Mouse (Mus musculus) embryonic fibroblast, embryonic 13.5 days (primary cell): ENCODE data around the gene Zfp106. TPM values are rescaled to one million over a fixed set of nuclear protein-coding genes. Genes with fewer than 3 reads are reported as not detected.
A peak's percentile ranks its signal among the peaks of the same experiment; 100 is the strongest.
"Not testable (repeated sequence)": the region's sequence is repeated elsewhere in the genome, so short reads cannot be mapped to it uniquely, and the experiment has no call there.

Source experiments
- H3K27ac ChIP-seq: 2 replicates; pipeline ENCODE4 v1.5.1; 2012; ENCODE audit warnings: low read length, control low read depth, inconsistent platforms; ENCODE audit not compliant: insufficient read depth
- H3K4me1 ChIP-seq: 2 replicates; pipeline ENCODE4 v1.6.1; 2011; ENCODE audit warnings: low read length; ENCODE audit not compliant: control insufficient read depth, insufficient read depth
- H3K4me3 ChIP-seq: 2 replicates; pipeline ENCODE4 v1.5.1; 2011; ENCODE audit warnings: mild to moderate bottlenecking, control low read depth, low read length; ENCODE audit not compliant: insufficient read depth
- CTCF ChIP-seq: IDR thresholded peaks from 2 replicates; pipeline ENCODE4 v1.5.1; 2011; ENCODE audit warnings: mild to moderate bottlenecking, control low read depth, low read length, moderate library complexity, borderline replicate concordance; ENCODE audit not compliant: insufficient read depth
- POLR2A ChIP-seq: IDR thresholded peaks from 2 replicates; pipeline ENCODE4 v1.6.1; 2011; ENCODE audit warnings: low read depth, mild to moderate bottlenecking, control low read depth, low read length, moderate library complexity
- polyA plus RNA-seq: library from polyadenylated mRNA; stranded (reverse); fragments of >200 nt; gene quantifications from 2 replicates; pipeline ENCODE4 v1.2.4, GENCODE M21; 2011; ENCODE audit warnings: low read depth; ENCODE audit not compliant: missing spikeins, insufficient read length

Zfp106 gene
- polyA plus RNA-seq, 1 experiment, result 102 TPM

DNA sequence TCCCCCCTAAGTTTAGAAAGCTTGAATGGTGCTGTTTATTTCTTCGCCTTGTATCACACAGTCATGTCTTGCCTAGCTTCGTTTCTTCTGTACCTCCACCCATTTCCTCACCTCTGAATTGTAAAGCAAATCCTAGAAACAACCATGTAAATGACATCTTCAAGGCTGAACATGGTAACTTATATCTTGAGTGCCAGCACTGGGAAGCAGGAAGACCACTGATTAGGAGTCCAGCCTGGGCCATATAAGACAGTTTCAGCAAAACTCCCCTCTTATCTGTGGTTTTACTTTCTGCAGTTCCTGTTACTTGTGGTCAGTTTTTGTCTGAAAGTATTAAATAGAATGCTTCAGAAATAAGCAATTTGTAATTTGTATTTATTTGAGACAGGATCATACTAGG lies 12.3 kb upstream of the Zfp106 start:
- no peak overlapping the region for H3K4me3 ChIP-seq
- no peak overlapping the region for H3K27ac ChIP-seq
- H3K4me1 ChIP-seq, result peaks cover 2% of the 10 kb centered on the region; the same call in 1 of the 2 replicates
- TF ChIP-seq POLR2A, result no peak
- no peak for TF ChIP-seq CTCF

DNA sequence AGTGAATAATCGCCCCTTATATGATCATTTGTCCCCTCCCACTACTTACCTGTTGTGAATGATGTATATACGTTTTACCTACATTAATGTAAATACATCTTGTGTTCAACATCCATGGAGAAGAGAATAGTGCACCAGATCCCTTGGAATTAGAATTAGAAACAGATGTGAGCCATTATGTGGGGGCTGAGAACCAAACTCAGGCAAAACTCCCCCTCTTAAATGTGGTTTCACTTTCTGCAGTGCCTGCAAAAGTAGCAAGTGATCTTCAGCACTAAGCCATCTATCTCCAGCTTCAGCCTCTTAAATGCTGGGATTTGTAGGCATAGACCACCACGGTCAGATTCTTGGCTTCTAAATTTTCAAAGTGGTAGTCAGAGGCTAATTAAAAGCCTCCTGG lies 11.5 kb upstream of the Zfp106 start:
- peaks cover 2% of the 10 kb centered on the region; the same call in 1 of the 2 replicates for H3K4me1 ChIP-seq
- TF ChIP-seq POLR2A (no peak), CTCF (no peak)
- no peak overlapping the region for H3K4me3 ChIP-seq
- H3K27ac ChIP-seq, result peak overlapping the region; percentile 57

DNA sequence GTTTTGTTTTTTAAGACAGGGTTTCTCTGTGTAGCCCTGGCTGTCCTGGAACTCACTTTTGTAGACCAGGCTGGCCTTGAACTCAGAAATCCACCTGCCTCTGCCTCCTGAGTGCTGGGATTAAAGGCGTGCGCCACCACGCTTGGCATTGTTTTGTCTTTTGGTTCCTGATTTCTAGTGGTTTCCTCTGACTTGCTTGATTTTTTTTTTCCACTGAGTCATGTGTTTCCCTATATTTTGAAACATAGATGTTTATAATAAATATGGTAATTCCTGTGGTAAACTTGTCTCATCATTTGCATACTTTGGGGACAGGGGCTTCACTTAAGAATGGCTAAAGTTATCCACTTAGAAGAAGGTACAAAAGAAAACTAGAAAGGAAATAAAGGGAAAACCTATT lies 8.5 kb upstream of the Zfp106 start:
- H3K4me3 ChIP-seq, H3K27ac ChIP-seq, H3K4me1 ChIP-seq: not testable (repeated sequence)

DNA sequence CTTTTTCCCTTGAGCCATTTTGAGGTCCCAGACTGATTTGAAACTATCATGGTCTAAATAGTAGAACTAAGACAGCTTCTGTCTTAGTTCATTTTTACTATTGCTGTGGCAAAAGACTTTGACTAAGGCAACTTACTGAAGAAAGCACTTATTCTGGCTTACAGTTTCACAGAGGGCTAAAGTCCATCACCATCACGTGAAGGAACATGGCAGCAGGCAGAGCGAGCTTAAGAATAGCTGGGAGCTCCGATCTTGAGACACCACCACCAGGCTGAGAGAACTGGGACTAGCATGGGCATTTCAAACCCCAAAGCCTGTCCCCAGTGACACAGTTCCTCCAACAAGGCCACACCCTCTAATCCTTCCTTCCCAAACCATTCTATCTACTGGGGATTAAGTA lies 7.4 kb upstream of the Zfp106 start:
- H3K4me3 ChIP-seq, result no peak overlapping the region
- TF ChIP-seq CTCF (no peak), POLR2A (no peak)
- no peak overlapping the region for H3K27ac ChIP-seq
- H3K4me1 ChIP-seq, result peaks cover 2% of the 10 kb centered on the region; the same call in 1 of the 2 replicates

DNA sequence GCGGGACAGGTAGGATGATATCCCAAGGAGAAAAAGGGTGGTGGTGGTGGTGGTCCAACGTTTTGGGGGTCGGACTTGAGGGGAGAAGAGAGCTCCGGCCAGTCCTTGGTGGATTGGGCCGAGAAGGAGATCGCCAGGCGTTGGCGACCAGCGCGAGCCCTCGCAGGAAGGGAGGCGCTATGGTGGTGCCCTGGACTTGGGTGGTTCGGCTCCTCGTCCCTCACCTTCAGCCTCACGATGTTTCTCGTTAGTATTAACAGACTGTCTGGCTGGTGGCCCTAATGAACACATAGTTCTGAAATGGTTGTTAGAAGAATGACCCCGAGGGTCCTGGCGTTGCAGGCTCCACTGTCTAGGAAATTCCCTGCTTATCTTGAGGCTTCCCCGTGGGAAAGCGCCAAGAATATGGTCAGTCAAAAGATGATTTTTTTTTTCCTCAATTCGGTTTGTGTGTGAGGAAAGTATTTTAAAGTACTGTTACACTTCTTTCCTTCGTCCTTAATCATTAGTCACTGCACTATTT lies 4.2 kb upstream of the Zfp106 start:
- H3K4me1 ChIP-seq, result no peaks in the 10 kb centered on the region
- peak; percentile 24; the same call in 1 of the 2 replicates for TF ChIP-seq CTCF
- TF ChIP-seq POLR2A, result no peak
- peak overlapping the region; percentile 47 for H3K27ac ChIP-seq
- H3K4me3 ChIP-seq, result peak overlapping the region; percentile 69

DNA sequence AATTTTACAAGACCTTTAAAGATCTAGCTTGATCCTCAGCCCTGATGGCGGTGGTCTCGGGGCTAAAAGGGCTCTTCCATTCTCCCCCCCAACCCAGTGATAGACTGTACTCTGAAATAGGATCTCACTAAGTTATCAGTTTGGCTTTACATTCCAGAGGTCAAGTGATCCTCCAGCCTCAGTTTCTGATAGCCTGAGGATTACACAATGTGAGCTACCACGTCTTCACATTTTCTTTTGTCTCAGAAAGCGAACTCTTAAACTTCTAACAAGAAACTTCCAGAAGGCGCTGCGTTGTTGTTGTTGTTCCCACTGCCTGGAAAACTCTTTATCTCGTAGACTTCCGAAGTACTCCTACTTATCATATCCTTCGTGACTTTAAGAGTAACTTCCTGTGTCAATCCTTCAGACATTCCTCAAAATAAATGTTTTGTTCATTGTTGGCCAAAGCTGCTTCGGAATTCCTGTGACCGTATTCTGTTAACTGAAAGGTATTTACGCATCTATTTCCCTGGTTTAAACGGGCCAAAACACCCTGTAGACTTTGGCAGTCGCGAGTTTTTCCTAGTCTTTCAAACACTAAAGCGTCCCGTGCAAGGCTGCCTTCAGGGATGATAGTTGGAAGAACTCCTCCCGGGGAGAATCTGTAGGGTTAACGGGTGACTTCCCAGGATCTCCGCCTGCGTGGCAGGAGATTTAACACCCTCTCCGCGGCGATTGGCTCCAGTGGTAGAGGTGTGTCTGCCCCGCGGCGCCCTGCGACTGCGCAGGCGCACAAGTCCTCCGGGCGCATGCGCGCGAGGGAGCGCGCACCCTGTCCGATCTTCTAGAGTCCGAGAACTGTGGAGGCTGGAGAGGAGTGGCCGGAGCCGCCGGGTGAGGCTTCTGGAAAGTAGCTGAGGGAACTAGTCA lies 3.5 kb upstream of the Zfp106 start, which contains the start of gene Snap23:
Snap23 (plus strand) TSS at position 786 of the 912 bp plus-strand sequence.
- Histone ChIP-seq H3K4me3 (peak within 1 kb of the TSS; percentile 69), H3K4me1 (no peaks in the 10 kb centered on the region), H3K27ac (peak within 1 kb of the TSS; percentile 98)
- TF ChIP-seq POLR2A, result peak; percentile 83
- no peak for TF ChIP-seq CTCF

DNA sequence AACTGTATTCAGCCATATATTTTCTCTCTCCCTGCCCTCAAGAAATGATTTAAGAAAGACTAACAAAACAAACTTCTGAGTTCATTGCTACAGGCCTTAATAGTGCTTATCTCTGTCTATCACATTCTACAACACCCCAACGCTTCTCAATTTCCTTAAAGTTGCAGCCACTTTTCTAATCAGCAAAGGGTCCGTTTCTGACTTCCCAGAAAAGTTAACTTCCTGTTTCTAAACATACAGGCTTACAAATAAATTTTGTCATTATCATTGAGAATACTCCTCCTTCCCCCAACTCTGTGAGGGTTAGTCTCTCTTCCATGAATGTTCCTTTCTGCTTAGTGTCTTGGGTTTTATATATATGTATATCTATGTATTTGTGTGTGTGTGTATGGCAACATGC lies 1.7 kb upstream of the Zfp106 start:
- TF ChIP-seq CTCF, result no peak
- TF ChIP-seq POLR2A, result no peak
- Histone ChIP-seq H3K4me3 (no peak overlapping the region), H3K4me1 (peaks cover 5% of the 10 kb centered on the region; the same call in 1 of the 2 replicates), H3K27ac (no peak overlapping the region)

DNA sequence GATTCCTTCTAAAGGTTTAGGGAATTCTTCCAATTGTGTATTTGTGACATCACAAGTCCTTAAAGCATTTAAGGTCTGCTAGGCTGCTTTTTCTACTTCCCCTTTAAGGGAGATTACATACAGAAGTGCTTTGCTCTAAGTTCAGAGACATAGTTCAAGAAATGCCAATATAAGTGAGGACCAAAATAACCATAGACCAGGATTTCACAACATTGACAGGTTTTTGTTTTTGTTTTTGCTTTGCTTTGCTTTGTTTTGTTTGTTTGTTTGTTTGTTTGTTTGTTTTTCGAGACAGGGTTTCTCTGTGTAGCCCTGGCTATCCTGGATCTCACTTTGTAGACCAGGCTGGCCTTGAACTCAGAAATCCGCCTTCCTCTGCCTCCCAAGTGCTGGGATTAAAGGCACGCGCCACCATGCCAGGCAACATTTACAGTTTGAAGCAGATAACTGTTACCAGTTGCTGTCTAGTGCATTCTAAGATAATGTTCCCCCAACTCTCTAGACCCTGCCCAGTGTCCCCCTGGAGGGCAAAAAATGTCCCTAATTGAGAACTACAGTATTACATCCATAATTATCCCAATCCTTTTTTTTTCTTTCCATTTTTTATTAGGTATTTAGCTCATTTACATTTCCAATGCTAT lies 1.0 kb upstream of the Zfp106 start:
- H3K27ac ChIP-seq, H3K4me3 ChIP-seq, H3K4me1 ChIP-seq: not testable (repeated sequence)

DNA sequence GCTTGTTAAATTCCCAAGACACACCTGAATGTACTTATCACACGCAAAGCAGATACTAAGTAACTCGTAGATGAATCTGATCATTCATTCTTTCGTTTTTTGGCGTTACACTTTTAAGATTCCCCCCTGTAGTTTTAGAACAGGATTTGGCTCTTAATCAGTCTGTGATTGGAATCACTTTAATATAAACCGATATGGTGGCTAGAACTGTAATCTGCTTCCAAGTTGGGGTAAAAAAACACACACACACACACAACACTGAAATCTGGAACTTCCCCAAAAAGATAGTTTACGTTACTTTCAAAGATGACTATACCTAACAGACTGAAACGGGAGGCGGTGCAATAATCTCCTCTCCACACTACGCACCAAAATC lies 796 bp downstream of the Zfp106 start:
- 0 out of 2 replicates have a peak overlapping the region, but pooled peaks have one; percentile 4 for H3K27ac ChIP-seq
- peaks cover 5% of the 10 kb centered on the region; the same call in 1 of the 2 replicates for H3K4me1 ChIP-seq
- H3K4me3 ChIP-seq, result peak overlapping the region; percentile 97
- TF ChIP-seq CTCF (no peak), POLR2A (no peak)

DNA sequence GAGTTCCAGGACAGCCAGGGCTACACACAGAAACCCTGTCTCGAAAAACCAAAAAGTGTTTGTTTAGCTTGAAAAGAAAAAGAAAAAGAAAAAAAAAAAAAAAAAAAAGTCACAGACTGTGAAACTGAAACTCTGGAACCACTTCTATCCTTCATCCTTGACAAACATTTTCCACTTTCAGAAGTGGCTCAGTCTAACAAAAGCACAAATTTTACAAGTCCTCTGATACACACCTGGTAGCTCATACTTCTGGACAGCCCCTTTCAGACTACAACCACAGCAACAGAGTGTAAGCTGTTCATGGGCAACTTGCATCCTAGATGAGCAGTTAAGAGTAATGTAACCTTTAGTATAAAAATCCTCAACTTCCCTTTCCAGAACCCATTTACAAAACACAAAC lies 2.1 kb downstream of the Zfp106 start:
- H3K4me1 ChIP-seq, result peaks cover 5% of the 10 kb centered on the region; the same call in 1 of the 2 replicates
- TF ChIP-seq CTCF (no peak), POLR2A (no peak)

More for the DNA sequence above, 2.1 kb downstream of the Zfp106 start:
- Histone ChIP-seq H3K4me3 (no peak overlapping the region), H3K27ac (no peak overlapping the region)
